Mouse (Mus musculus) liver, postnatal 0 days (tissue): ENCODE results near the gene Gm9767. TPM values are rescaled to one million over a fixed set of nuclear protein-coding genes. Genes with fewer than 3 reads are reported as not detected.

ENCODE experiments used
- ATAC-seq: fragments of 200-750 bp; cut with Nextera tagmentation; 2 replicates; pipeline ENCODE4 v1.8.0; 2017; ENCODE audit warnings: mild to moderate bottlenecking, moderate library complexity
- DNase-seq: peaks from one replicate; pipeline ENCODE4 v3.0.0-alpha.2; 2016
- H3K27ac ChIP-seq: fragments of 300-500 bp; sonication (generic); 2 replicates; pipeline ENCODE4 v1.5.1; 2014; ENCODE audit warnings: antibody characterized with exemption, moderate library complexity, mild to moderate bottlenecking, low read depth
- H3K27me3 ChIP-seq: fragments of 300-500 bp; sonication (generic); 2 replicates; pipeline ENCODE4 v1.6.1; 2014; ENCODE audit warnings: low read length, control low read depth, mixed read lengths; ENCODE audit not compliant: insufficient read depth
- H3K36me3 ChIP-seq: fragments of 300-500 bp; sonication (generic); replicated peaks from 2 replicates; pipeline ENCODE4 v1.6.1; 2014; ENCODE audit warnings: mild to moderate bottlenecking, control low read depth, low read length, moderate library complexity, mixed read lengths; ENCODE audit not compliant: insufficient read depth
- H3K4me1 ChIP-seq: fragments of 300-500 bp; sonication (generic); 2 replicates; pipeline ENCODE4 v1.6.1; 2014; ENCODE audit warnings: antibody characterized with exemption, mild to moderate bottlenecking, control low read depth; ENCODE audit not compliant: insufficient read depth
- H3K4me2 ChIP-seq: fragments of 300-500 bp; sonication (generic); 2 replicates; pipeline ENCODE4 v1.6.1; 2014; ENCODE audit warnings: low read depth, mild to moderate bottlenecking, low read length, moderate library complexity, mixed read lengths
- H3K4me3 ChIP-seq: fragments of 300-500 bp; sonication (generic); 2 replicates; pipeline ENCODE4 v1.5.1; 2014; ENCODE audit warnings: low read depth, low read length
- H3K9ac ChIP-seq: fragments of 300-500 bp; sonication (generic); replicated peaks from 2 replicates; pipeline ENCODE4 v1.6.1; 2014; ENCODE audit warnings: mild to moderate bottlenecking, moderate library complexity
- H3K9me3 ChIP-seq: fragments of 300-500 bp; sonication (generic); 2 replicates; pipeline ENCODE4 v1.6.1; 2016; ENCODE audit warnings: mild to moderate bottlenecking, control low read depth, low read length, mixed read lengths
- CTCF ChIP-seq: sonication (generic); IDR thresholded peaks from 2 replicates; pipeline ENCODE4 v1.5.1; 2016; ENCODE audit warnings: antibody characterized with exemption, low read depth
- EP300 ChIP-seq: IDR thresholded peaks from 2 replicates; pipeline ENCODE4 v1.6.1; 2016; ENCODE audit warnings: antibody characterized with exemption, low read depth, mild to moderate bottlenecking
- WGBS: fragments of 180-500 bp; shearing (Covaris S2); extraction: QIAGEN DNeasy Blood & Tissue Kit; methylation state at CpG from one replicate; pipeline ENCODE4 v1.1.7; 2014; ENCODE audit not compliant: insufficient replicate concordance; 5-methylcytosine and 5-hydroxymethylcytosine counted together
- polyA plus RNA-seq: library from polyadenylated mRNA; unstranded; fragments of >200 nt; fragmentation: Nextera tagmentation; extraction: Ambion mirVana; gene quantifications from 2 replicates; pipeline ENCODE4 v1.2.1, GENCODE M21; 2015

The Gm9767 gene
- polyA plus RNA-seq, 1 experiment from 2014 or later: not detected

GRCm38 (mm10) chr10:26119067-26119821, 41.2 kb downstream of the Gm9767 start:
- ATAC-seq: no peak
- no peaks in the 10 kb centered on the region for H3K36me3 ChIP-seq
- no peak overlapping the region for H3K27ac ChIP-seq
- DNase-seq: no peak
- H3K9me3 ChIP-seq: no peaks in the 10 kb centered on the region
- H3K9ac ChIP-seq: no peak overlapping the region
- H3K4me1 ChIP-seq: no peaks in the 10 kb centered on the region
- no peaks in the 10 kb centered on the region for H3K27me3 ChIP-seq
- H3K4me2 ChIP-seq: no peak overlapping the region
- 75% methylated on average over 6 of the region's 6 CpGs for WGBS
- H3K4me3 ChIP-seq: no peak overlapping the region
- TF ChIP-seq CTCF (no peak), EP300 (no peak)

GRCm38 (mm10) chr10:26119822-26120183, 41.7 kb downstream of the Gm9767 start:
- Histone ChIP-seq H3K4me2 (no peak overlapping the region), H3K9me3 (no peaks in the 10 kb centered on the region), H3K27me3 (no peaks in the 10 kb centered on the region), H3K36me3 (no peaks in the 10 kb centered on the region), H3K4me3 (no peak overlapping the region), H3K9ac (no peak overlapping the region), H3K4me1 (no peaks in the 10 kb centered on the region), H3K27ac (no peak overlapping the region)
- DNase-seq (no peak), ATAC-seq (no peak)
- no peak for TF ChIP-seq CTCF
- no peak for TF ChIP-seq EP300
- 48% methylated on average over 1 of the region's 1 CpGs for WGBS

Other genes starting within 250 kb of the Gm9767 start
- gene Tmem200a, start 797 bp downstream of the Gm9767 start, polyA plus RNA-seq: 0.02 TPM in 1 of 2 replicates, not detected in the other
- 0.14 TPM in 1 of 2 replicates, not detected in the other for gene Samd3, start 151.5 kb downstream of the Gm9767 start, polyA plus RNA-seq